Mouse (Mus musculus) urinary bladder, postnatal 4 days (tissue): ENCODE measurements around the gene Stk38l.
"Not testable (repeated sequence)": the region's sequence is repeated elsewhere in the genome, so short reads cannot be mapped to it uniquely, and the experiment has no call there.

Experiments
- DNase-seq, 2 experiments: peaks; one replicate each; pipeline ENCODE4 v3.0.0; 2021 to 2022; ENCODE audit warnings: low spot score in 2 of 2

Gene Stk38l

GRCm38 (mm10) chr6:146733554-146733953, 8.8 kb downstream of the Stk38l start:
- DNase-seq: no peak

GRCm38 (mm10) chr6:146738889-146739288, 14.1 kb downstream of the Stk38l start:
- DNase-seq: no peak

GRCm38 (mm10) chr6:146740724-146741123, 15.9 kb downstream of the Stk38l start:
- DNase-seq: no peak

GRCm38 (mm10) chr6:146741986-146742635, 17.3 kb downstream of the Stk38l start:
- DNase-seq: no peak

GRCm38 (mm10) chr6:146744266-146744665, 19.5 kb downstream of the Stk38l start:
- not testable (repeated sequence) for DNase-seq

- DNase-seq: no peak
Measured at GRCm38 (mm10) chr6:146745180-146745579, 20.4 kb downstream of the Stk38l start.

- no peak for DNase-seq
Measured at GRCm38 (mm10) chr6:146746577-146746976, 21.8 kb downstream of the Stk38l start.

- no peak for DNase-seq
Measured at GRCm38 (mm10) chr6:146747057-146747456, 22.3 kb downstream of the Stk38l start.

GRCm38 (mm10) chr6:146748271-146748670, 23.5 kb downstream of the Stk38l start:
- DNase-seq: no peak

- no peak for DNase-seq
Measured at GRCm38 (mm10) chr6:146751671-146752070, 26.9 kb downstream of the Stk38l start.

- no peak for DNase-seq
Measured at GRCm38 (mm10) chr6:146752178-146752577, 27.4 kb downstream of the Stk38l start.

- no peak for DNase-seq
Measured at GRCm38 (mm10) chr6:146752612-146753011, 27.8 kb downstream of the Stk38l start.

- no peak for DNase-seq
Measured at GRCm38 (mm10) chr6:146753560-146754160, 28.9 kb downstream of the Stk38l start.

- DNase-seq: no peak
Measured at GRCm38 (mm10) chr6:146755136-146755535, 30.3 kb downstream of the Stk38l start.

- DNase-seq: no peak
Measured at GRCm38 (mm10) chr6:146755679-146756078, 30.9 kb downstream of the Stk38l start.

- DNase-seq: no peak
Measured at GRCm38 (mm10) chr6:146759027-146759426, 34.2 kb downstream of the Stk38l start.

GRCm38 (mm10) chr6:146760022-146760421, 35.2 kb downstream of the Stk38l start:
- no peak for DNase-seq

GRCm38 (mm10) chr6:146760736-146761135, 35.9 kb downstream of the Stk38l start:
- no peak for DNase-seq

GRCm38 (mm10) chr6:146762264-146762898, 37.6 kb downstream of the Stk38l start:
- DNase-seq: no peak

- no peak for DNase-seq
Measured at GRCm38 (mm10) chr6:146764593-146764992, 39.8 kb downstream of the Stk38l start.

- DNase-seq: no peak
Measured at GRCm38 (mm10) chr6:146765270-146765669, 40.5 kb downstream of the Stk38l start.

GRCm38 (mm10) chr6:146768813-146769404, 44.1 kb downstream of the Stk38l start:
- no peak for DNase-seq
